Mouse (Mus musculus): Measurements from ENCODE around the gene Mageb3.

DNA sequence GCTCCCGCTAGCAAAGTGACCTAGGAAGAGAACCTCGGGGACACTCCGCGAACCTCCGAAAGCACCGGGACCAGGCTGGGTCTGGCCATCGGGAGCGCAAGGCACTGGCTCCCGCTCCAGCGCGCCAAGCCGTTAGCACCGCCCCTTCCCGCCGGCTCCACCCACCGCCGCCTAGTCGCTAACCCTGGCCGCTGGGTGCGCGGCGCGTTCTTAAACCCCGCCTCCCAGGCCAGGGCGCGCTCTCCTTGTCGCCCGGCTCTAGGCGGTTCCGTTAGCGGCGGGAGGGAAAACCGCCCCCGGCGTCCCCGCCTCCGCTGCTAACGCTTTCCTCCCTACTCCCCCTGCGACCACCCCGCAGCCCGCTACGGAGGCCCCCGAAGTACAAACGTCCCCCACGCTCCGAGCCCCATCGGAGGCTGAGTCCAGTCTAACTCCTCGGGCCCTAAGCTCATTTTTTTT, at the start of gene Mageb3, which contains the start of gene Ctdspl2:
- TF ChIP-seq CTCF (conservative IDR thresholded peaks at IDR 0.05; ENCODE audit: low read length): no peak
- TF ChIP-seq NANOG (IDR thresholded peaks at IDR 0.05; ENCODE audit: borderline replicate concordance, low read length): no peak
- TF ChIP-seq POU5F1 (IDR thresholded peaks at IDR 0.05; ENCODE audit: borderline replicate concordance, low read length): no peak

Measured in E14TG2a.4 (cell line).